Mouse (Mus musculus) brain, embryonic 14.5 days (tissue): ENCODE measurements at regions not wholly inside any gene's neighbourhood (a gene's known extent, or its start where the extent isn't known, plus 50 kb on each side); places are given as distances from the start of the nearest gene placed in this dataset.

Experiments
- CTCF ChIP-seq: fragments of 200-500 bp; IDR thresholded peaks from 2 replicates; pipeline ENCODE4 v1.5.1; 2012; ENCODE audit warnings: inconsistent platforms, mild to moderate bottlenecking, moderate library complexity, borderline replicate concordance; ENCODE audit not compliant: insufficient read depth, insufficient read length; ENCODE audit errors: extremely low read depth
- POLR2A ChIP-seq: fragments of 200-500 bp; IDR thresholded peaks from 2 replicates; pipeline ENCODE4 v1.6.1; 2012; ENCODE audit warnings: mild to moderate bottlenecking, inconsistent platforms, borderline replicate concordance; ENCODE audit not compliant: poor library complexity, insufficient read depth, insufficient read length, severe bottlenecking; ENCODE audit errors: extremely low read depth

- TF ChIP-seq POLR2A = no peak
- TF ChIP-seq CTCF = no peak
These were observed 61.9 kb upstream of the Medag start for GRCm38 (mm10) chr5:149349685-149350084.
